In genomic region chr5:123618558-123618957, GRCm38 (mm10) we compare ENCODE assay signal across 9 mouse cellular contexts. TPM values are rescaled to one million over a fixed set of nuclear protein-coding genes. Genes with fewer than 3 reads are reported as not detected.
DNase-seq lines count a peak whose midpoint lies in the region; ATAC-seq and TF ChIP-seq lines count a peak whose summit lies in the region.
"Had no signal": no experiment of that assay in that cellular context is flagged by ENCODE, and none has a peak within 500 bp of the region (broad histone marks: within the 10 kb centered on the region; RNA-seq: fewer than 3 reads in every experiment).

No protein-coding gene starts in this region.

- H3K4me3 ChIP-seq in cerebellum, adult 2 months (replicated peaks; ENCODE audit: insufficient read depth, low read depth, low read length) = no peak overlapping the region
- no peak overlapping the region for H3K4me3 ChIP-seq in limb, embryonic 11.5 days (ENCODE audit: low read depth, low read length)
- no peak overlapping the region for H3K4me3 ChIP-seq in limb, embryonic 10.5 days
- no peak overlapping the region for H3K4me3 ChIP-seq in liver, postnatal 0 days (ENCODE audit: low read depth, low read length)
- H3K4me3 ChIP-seq: limb, embryonic 15.5 days had no signal

- H3K27ac ChIP-seq in cerebellum, adult 2 months (ENCODE audit: insufficient read depth, low read length) = no peak overlapping the region
- H3K27ac ChIP-seq in limb, embryonic 11.5 days (replicated peaks; ENCODE audit: low read depth, low read length) = no peak overlapping the region
- no peak overlapping the region for H3K27ac ChIP-seq in limb, embryonic 10.5 days
- no peak overlapping the region for H3K27ac ChIP-seq in liver, postnatal 0 days (ENCODE audit: low read depth)
- H3K27ac ChIP-seq: limb, embryonic 15.5 days had no signal

- no peak overlapping the region for H3K4me2 ChIP-seq in limb, embryonic 11.5 days (ENCODE audit: low read depth, severe bottlenecking)
- H3K4me2 ChIP-seq in liver, postnatal 0 days (ENCODE audit: low read depth, low read length) = no peak overlapping the region
- H3K4me2 ChIP-seq: limb, embryonic 15.5 days had no signal

- peaks cover 15% of the 10 kb centered on the region; the same call in 1 of the 2 replicates for H3K36me3 ChIP-seq in limb, embryonic 11.5 days (ENCODE audit: control insufficient read depth, insufficient read depth, low read length)
- peaks cover 77% of the 10 kb centered on the region for H3K36me3 ChIP-seq in limb, embryonic 10.5 days
- peaks cover 47% of the 10 kb centered on the region for H3K36me3 ChIP-seq in liver, postnatal 0 days (replicated peaks; ENCODE audit: insufficient read depth, low read length)

- peak; percentile 15; the same call in 1 of the 2 replicates for TF ChIP-seq CTCF in cerebellum, adult 2 months (IDR thresholded peaks at IDR 0.05; ENCODE audit: borderline replicate concordance, insufficient read depth, low read depth, low read length)
- peak; percentile 63 for TF ChIP-seq CTCF in liver, postnatal 0 days (IDR thresholded peaks at IDR 0.05; ENCODE audit: low read depth)

- no peaks in the 10 kb centered on the region for H3K27me3 ChIP-seq in cerebellum, adult 2 months (ENCODE audit: control insufficient read depth, insufficient read depth, low read length)
- no peaks in the 10 kb centered on the region for H3K27me3 ChIP-seq in limb, embryonic 11.5 days (ENCODE audit: control insufficient read depth, insufficient read depth, low read length)
- H3K27me3 ChIP-seq in limb, embryonic 10.5 days (ENCODE audit: low read depth, poor library complexity, severe bottlenecking) = no peaks in the 10 kb centered on the region
- no peaks in the 10 kb centered on the region for H3K27me3 ChIP-seq in liver, postnatal 0 days (ENCODE audit: insufficient read depth, low read length)
- H3K27me3 ChIP-seq: limb, embryonic 15.5 days had no signal

- TF ChIP-seq EP300 in liver, postnatal 0 days (IDR thresholded peaks at IDR 0.05; ENCODE audit: low read depth) = no peak

- WGBS in cerebellum, adult 2 months = 70% methylated on average over 2 of the region's 2 CpGs
- WGBS in limb, embryonic 11.5 days = 72% methylated on average over 2 of the region's 2 CpGs
- 75% methylated on average over 2 of the region's 2 CpGs for WGBS in limb, embryonic 10.5 days
- 61% methylated on average over 2 of the region's 2 CpGs for whole genome bisulfite sequencing in liver, postnatal 0 days (ENCODE audit: insufficient replicate concordance)

- no peak for ATAC-seq in limb, embryonic 11.5 days (ENCODE audit: insufficient number of reproducible peaks, low FRiP score, low TSS enrichment, low read depth)
- ATAC-seq in liver, postnatal 0 days = no peak

- DNase-seq in cerebellum, adult 2 months = no peak
- no peak for DNase-seq in cerebellum, adult 11-12 months
- DNase-seq in limb, embryonic 11.5 days (ENCODE audit: low spot score) = peak; percentile 53
- DNase-seq in limb, embryonic 10.5 days (ENCODE audit: low spot score) = no peak
- peak; percentile 57 for DNase-seq in NIH3T3 (ENCODE audit: low read depth)
- peak; percentile 40 for DNase-seq in liver, postnatal 0 days
- no peak for DNase-seq in layer of hippocampus, adult 11-12 months (ENCODE audit: low spot score)
- no peak for DNase-seq in heart, adult 18-20 months

- H3K9me3 ChIP-seq in limb, embryonic 11.5 days (ENCODE audit: control insufficient read depth, low read length) = no peaks in the 10 kb centered on the region
- no peaks in the 10 kb centered on the region for H3K9me3 ChIP-seq in limb, embryonic 10.5 days (replicated peaks)
- no peaks in the 10 kb centered on the region for H3K9me3 ChIP-seq in liver, postnatal 0 days (ENCODE audit: low read length)
- H3K9me3 ChIP-seq: limb, embryonic 15.5 days had no signal

- no peak for TF ChIP-seq POLR2A in cerebellum, adult 2 months (IDR thresholded peaks at IDR 0.05; ENCODE audit: borderline replicate concordance, insufficient read depth, low read length)

- no peaks in the 10 kb centered on the region for H3K4me1 ChIP-seq in cerebellum, adult 2 months (ENCODE audit: control insufficient read depth, insufficient read depth, low read length)
- H3K4me1 ChIP-seq in limb, embryonic 11.5 days (ENCODE audit: control insufficient read depth, insufficient read depth, low read length) = no peaks in the 10 kb centered on the region
- no peaks in the 10 kb centered on the region for H3K4me1 ChIP-seq in limb, embryonic 10.5 days
- H3K4me1 ChIP-seq in liver, postnatal 0 days (ENCODE audit: insufficient read depth) = no peaks in the 10 kb centered on the region
- H3K4me1 ChIP-seq: limb, embryonic 15.5 days had no signal

- H3K9ac ChIP-seq in limb, embryonic 11.5 days (ENCODE audit: low read length) = no peak overlapping the region
- no peak overlapping the region for H3K9ac ChIP-seq in liver, postnatal 0 days (replicated peaks)
- H3K9ac ChIP-seq: limb, embryonic 15.5 days had no signal

RNA-seq across cellular contexts. Expression of gene Vps33a, which starts 45.7 kb away (rescaled TPM):
- polyA plus RNA-seq in cerebellum, adult 2 months (2012; rRNA removed) = 49.7 and 54.1 TPM in 2 replicates
- polyA plus RNA-seq in limb, embryonic 11.5 days (2014; fragmentation: Nextera tagmentation; extraction: Ambion mirVana) = 28.4 and 29.0 TPM in 2 replicates
- polyA plus RNA-seq in limb, embryonic 10.5 days (2016; fragmentation: Nextera tagmentation; extraction: Ambion mirVana) = 33.0 and 37.3 TPM in 2 replicates
- polyA plus RNA-seq in liver, postnatal 0 days (2015; fragmentation: Nextera tagmentation; extraction: Ambion mirVana) = 11.6 and 11.8 TPM in 2 replicates
- total RNA-seq in heart, adult 18-20 months (2021) = 10 to 100 TPM; 27.4 to 31.8 TPM

Comparison
In these comparisons a context has a peak if more than half of its experiments do, and no peak if none do; other contexts are left out.
1. DNase-seq: peak in limb, embryonic 11.5 days (single experiment), NIH3T3 (single experiment) and liver, postnatal 0 days (single experiment); none in cerebellum, adult 2 months (0 of 2), cerebellum, adult 11-12 months (single experiment), limb, embryonic 10.5 days (single experiment), layer of hippocampus, adult 11-12 months (single experiment) and heart, adult 18-20 months (0 of 2).